Mouse (Mus musculus): ENCODE data around the gene Gsg1l. TPM values are rescaled to one million over a fixed set of nuclear protein-coding genes. Genes with fewer than 3 reads are reported as not detected.

The Gsg1l gene
- polyA plus RNA-seq, 1 experiment = 5.6 TPM

GRCm38 (mm10) chr7:126099163-126099775 lies 17.1 kb upstream of the Gsg1l start:
- TF ChIP-seq CTCF (IDR thresholded peaks at IDR 0.05; ENCODE audit: insufficient read depth, low read length) (no peak), POLR2A (IDR thresholded peaks at IDR 0.05; ENCODE audit: borderline replicate concordance, extremely low read depth, low read depth, low read length) (no peak)
- H3K4me1 ChIP-seq (ENCODE audit: control insufficient read depth, insufficient read depth, low read length) = peaks cover 9% of the 10 kb centered on the region; the same call in 1 of the 2 replicates
- DNase-seq = no peak
- H3K4me3 ChIP-seq (replicated peaks; ENCODE audit: extremely low read depth, low read depth, low read length) = no peak overlapping the region
- 98% methylated on average over 7 of the region's 7 CpGs for WGBS

- DNase-seq = no peak
- H3K4me1 ChIP-seq (ENCODE audit: control insufficient read depth, insufficient read depth, low read length) = peaks cover 9% of the 10 kb centered on the region; the same call in 1 of the 2 replicates
- no peak overlapping the region for H3K4me3 ChIP-seq (replicated peaks; ENCODE audit: extremely low read depth, low read depth, low read length)
- 51% methylated on average over 7 of the region's 9 CpGs for WGBS
- no peak for TF ChIP-seq CTCF (IDR thresholded peaks at IDR 0.05; ENCODE audit: insufficient read depth, low read length)
- TF ChIP-seq POLR2A (IDR thresholded peaks at IDR 0.05; ENCODE audit: borderline replicate concordance, extremely low read depth, low read depth, low read length) = no peak
Measured at GRCm38 (mm10) chr7:126097219-126097915, 15.2 kb upstream of the Gsg1l start.

- no peak for DNase-seq
- H3K4me3 ChIP-seq (replicated peaks; ENCODE audit: extremely low read depth, low read depth, low read length) = no peak overlapping the region
- WGBS = 36% methylated on average over 5 of the region's 5 CpGs
Measured at GRCm38 (mm10) chr7:126096596-126096995, 14.4 kb upstream of the Gsg1l start.

DNA sequence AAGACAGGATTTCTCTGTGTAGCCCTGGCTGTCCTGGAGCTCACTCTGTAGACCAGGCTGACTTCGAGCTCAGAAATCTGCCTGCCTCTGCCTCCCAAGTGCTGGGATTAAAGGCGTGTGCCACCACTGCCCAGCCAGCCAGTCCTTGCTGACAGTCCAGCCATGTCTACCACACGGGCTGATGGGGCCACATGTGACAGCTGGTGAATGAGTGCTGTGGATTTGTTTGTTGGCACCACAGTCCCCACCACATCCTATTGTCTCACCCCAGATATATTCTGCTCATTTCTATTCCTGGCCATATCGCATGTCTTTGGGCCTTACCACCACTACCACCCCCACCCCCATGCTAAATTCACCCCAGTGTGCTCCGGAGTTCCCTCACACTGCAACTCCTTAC lies 12.5 kb upstream of the Gsg1l start:
- TF ChIP-seq CTCF (IDR thresholded peaks at IDR 0.05; ENCODE audit: insufficient read depth, low read length) = no peak
- TF ChIP-seq POLR2A (IDR thresholded peaks at IDR 0.05; ENCODE audit: borderline replicate concordance, extremely low read depth, low read depth, low read length) = no peak
- no peak overlapping the region for H3K4me3 ChIP-seq (replicated peaks; ENCODE audit: extremely low read depth, low read depth, low read length)
- DNase-seq = no peak
- 82% methylated on average over 5 of the region's 5 CpGs for WGBS
- peaks cover 6% of the 10 kb centered on the region; the same call in 1 of the 2 replicates for H3K4me1 ChIP-seq (ENCODE audit: control insufficient read depth, insufficient read depth, low read length)

More at GRCm38 (mm10) chr7:126096596-126096995, 14.4 kb upstream of the Gsg1l start:
- H3K4me1 ChIP-seq (ENCODE audit: control insufficient read depth, insufficient read depth, low read length) = peaks cover 9% of the 10 kb centered on the region; the same call in 1 of the 2 replicates
- TF ChIP-seq POLR2A (IDR thresholded peaks at IDR 0.05; ENCODE audit: borderline replicate concordance, extremely low read depth, low read depth, low read length) (no peak), CTCF (IDR thresholded peaks at IDR 0.05; ENCODE audit: insufficient read depth, low read length) (no peak)

DNA sequence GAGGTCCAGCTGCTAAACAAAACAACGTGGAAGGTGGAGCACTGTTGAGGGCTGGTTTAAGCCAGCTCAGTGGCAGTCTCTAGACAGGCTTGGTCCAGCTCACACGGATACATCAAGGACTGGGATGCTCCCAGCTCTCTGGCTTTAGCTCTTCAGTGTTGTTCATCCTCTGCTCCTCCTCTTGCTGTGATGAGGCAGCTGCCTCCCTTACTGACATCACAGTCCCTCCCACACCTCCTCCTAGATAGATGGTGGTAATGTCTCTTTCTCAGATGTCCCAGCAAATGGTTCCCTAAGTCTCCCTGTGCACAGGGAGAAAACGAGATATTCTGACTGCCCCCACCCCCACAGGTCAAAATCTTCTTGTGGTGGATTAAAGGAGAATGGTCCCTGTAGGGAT lies 11.0 kb upstream of the Gsg1l start:
- H3K4me1 ChIP-seq (ENCODE audit: control insufficient read depth, insufficient read depth, low read length) = peaks cover 6% of the 10 kb centered on the region; the same call in 1 of the 2 replicates
- WGBS = 46% methylated on average over 3 of the region's 3 CpGs

DNA sequence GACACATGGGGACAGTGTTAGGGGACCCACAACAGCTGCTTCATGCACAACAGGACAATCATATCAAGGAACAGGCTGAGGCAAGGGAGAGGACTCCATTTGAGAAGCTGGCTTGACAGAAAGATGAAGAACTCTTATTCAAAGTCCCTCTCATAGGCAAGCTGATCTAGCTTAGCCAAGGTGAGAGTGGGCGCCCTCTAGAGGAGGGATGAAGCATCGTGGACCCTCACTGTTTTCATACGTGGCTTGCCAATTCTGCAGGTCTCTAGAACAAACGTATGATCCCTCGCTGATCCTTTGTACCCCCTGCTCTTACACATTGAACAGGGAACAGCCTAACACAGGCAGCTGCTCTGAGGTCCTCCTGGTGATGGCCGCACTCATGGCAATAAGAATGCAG lies 7.6 kb upstream of the Gsg1l start:
- H3K4me3 ChIP-seq (replicated peaks; ENCODE audit: extremely low read depth, low read depth, low read length) = no peak overlapping the region
- 0 out of 2 replicates have a peak, but pooled peaks cover 2% of the 10 kb centered on the region for H3K4me1 ChIP-seq (ENCODE audit: control insufficient read depth, insufficient read depth, low read length)
- WGBS = 11% methylated on average over 6 of the region's 6 CpGs
- peak; percentile 34 for DNase-seq
- TF ChIP-seq POLR2A (IDR thresholded peaks at IDR 0.05; ENCODE audit: borderline replicate concordance, extremely low read depth, low read depth, low read length) = no peak
- TF ChIP-seq CTCF (IDR thresholded peaks at IDR 0.05; ENCODE audit: insufficient read depth, low read length) = peak; percentile 88

More for the DNA sequence above, 11.0 kb upstream of the Gsg1l start:
- no peak for TF ChIP-seq POLR2A (IDR thresholded peaks at IDR 0.05; ENCODE audit: borderline replicate concordance, extremely low read depth, low read depth, low read length)
- no peak for TF ChIP-seq CTCF (IDR thresholded peaks at IDR 0.05; ENCODE audit: insufficient read depth, low read length)
- no peak for DNase-seq
- no peak overlapping the region for H3K4me3 ChIP-seq (replicated peaks; ENCODE audit: extremely low read depth, low read depth, low read length)

DNA sequence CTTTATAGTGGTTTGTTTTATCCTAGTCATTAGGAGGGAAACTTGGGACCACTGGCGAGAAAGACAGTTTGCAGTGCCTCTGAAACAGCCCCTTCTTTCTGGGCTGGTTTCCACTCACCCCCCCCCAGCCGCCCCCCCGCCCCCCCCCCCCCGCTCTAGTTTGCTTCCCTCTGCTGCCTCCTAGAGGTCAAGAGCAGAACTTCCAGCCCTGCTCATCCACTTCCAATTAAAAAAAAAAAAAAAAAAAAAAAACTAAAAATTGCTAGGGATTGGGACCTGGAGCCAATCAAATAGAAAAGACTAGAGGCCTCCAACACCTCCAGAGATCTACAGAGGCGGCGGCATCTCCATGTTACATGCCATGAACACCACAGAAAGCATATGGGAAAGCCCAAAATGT lies 5.9 kb upstream of the Gsg1l start:
- H3K4me3 ChIP-seq (replicated peaks; ENCODE audit: extremely low read depth, low read depth, low read length) = no peak overlapping the region
- WGBS = 19% methylated on average over 6 of the region's 6 CpGs
- 0 out of 2 replicates have a peak, but pooled peaks cover 2% of the 10 kb centered on the region for H3K4me1 ChIP-seq (ENCODE audit: control insufficient read depth, insufficient read depth, low read length)
- no peak for DNase-seq
- TF ChIP-seq POLR2A (IDR thresholded peaks at IDR 0.05; ENCODE audit: borderline replicate concordance, extremely low read depth, low read depth, low read length) = no peak
- TF ChIP-seq CTCF (IDR thresholded peaks at IDR 0.05; ENCODE audit: insufficient read depth, low read length) = no peak

DNA sequence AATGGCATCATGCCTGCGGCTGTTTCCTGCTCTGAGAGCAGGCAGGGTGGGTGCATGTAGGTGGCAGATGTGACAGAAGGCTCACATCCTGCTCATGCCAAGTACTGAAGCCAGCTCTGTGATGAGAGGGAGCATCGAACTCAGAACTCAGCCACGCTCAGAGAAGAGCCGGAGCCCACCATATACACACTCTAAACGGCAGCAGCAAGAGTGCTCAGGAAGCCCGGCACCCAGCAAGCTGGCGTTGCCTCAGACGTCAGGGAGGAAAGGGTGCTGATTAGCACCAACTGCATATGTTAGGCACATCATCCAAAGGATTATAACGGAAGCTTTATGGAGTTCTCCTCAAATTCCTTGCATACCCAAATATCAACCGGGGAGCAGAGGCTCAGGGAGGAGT lies 5.4 kb upstream of the Gsg1l start:
- 0 out of 2 replicates have a peak, but pooled peaks cover 2% of the 10 kb centered on the region for H3K4me1 ChIP-seq (ENCODE audit: control insufficient read depth, insufficient read depth, low read length)
- no peak for TF ChIP-seq CTCF (IDR thresholded peaks at IDR 0.05; ENCODE audit: insufficient read depth, low read length)
- no peak for TF ChIP-seq POLR2A (IDR thresholded peaks at IDR 0.05; ENCODE audit: borderline replicate concordance, extremely low read depth, low read depth, low read length)
- no peak for DNase-seq
- WGBS = 50% methylated on average over 10 of the region's 10 CpGs
- H3K4me3 ChIP-seq (replicated peaks; ENCODE audit: extremely low read depth, low read depth, low read length) = no peak overlapping the region

DNA sequence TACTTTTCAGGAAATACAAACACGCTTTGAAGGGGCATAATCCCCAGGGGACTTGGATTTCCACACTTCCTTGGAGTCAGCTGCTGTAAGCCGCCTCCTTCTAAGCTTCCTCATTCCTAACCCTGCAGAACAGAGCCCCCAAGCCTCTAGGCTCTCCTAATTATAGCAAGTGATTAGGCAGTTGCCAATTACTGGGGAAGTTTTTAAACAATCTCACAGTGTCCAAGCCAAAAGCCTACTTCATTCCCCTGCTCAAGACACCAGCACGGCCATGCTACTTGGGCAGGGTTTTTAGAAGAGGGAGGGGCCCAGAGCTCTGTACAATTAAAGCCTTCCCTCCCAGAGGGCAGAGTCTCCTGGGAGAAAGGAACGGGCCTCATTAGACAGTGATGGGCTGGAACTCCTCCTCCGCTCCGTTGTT lies 4.1 kb upstream of the Gsg1l start:
- DNase-seq = no peak
- TF ChIP-seq POLR2A (IDR thresholded peaks at IDR 0.05; ENCODE audit: borderline replicate concordance, extremely low read depth, low read depth, low read length) (no peak), CTCF (IDR thresholded peaks at IDR 0.05; ENCODE audit: insufficient read depth, low read length) (no peak)
- Histone ChIP-seq H3K4me1 (ENCODE audit: control insufficient read depth, insufficient read depth, low read length) (0 out of 2 replicates have a peak, but pooled peaks cover 2% of the 10 kb centered on the region), H3K4me3 (replicated peaks; ENCODE audit: extremely low read depth, low read depth, low read length) (no peak overlapping the region)
- 19% methylated on average over 6 of the region's 6 CpGs for WGBS
